Mouse (Mus musculus): ENCODE data around the gene Emg1. TPM values are rescaled to one million over a fixed set of nuclear protein-coding genes. Genes with fewer than 3 reads are reported as not detected.

The Emg1 gene
- polyA plus RNA-seq, 1 experiment from 2014 or later, result 200 TPM

- peak overlapping the region; percentile 72; the same call in 1 of the 2 replicates for H3K4me3 ChIP-seq
- 0 out of 2 replicates have a peak, but pooled peaks cover 2% of the 10 kb centered on the region for H3K27me3 ChIP-seq (replicated peaks)
- H3K27ac ChIP-seq, result no peak overlapping the region
- H3K9me3 ChIP-seq (replicated peaks), result no peaks in the 10 kb centered on the region
- peaks cover 24% of the 10 kb centered on the region for H3K4me1 ChIP-seq
- peaks cover 19% of the 10 kb centered on the region for H3K36me3 ChIP-seq
- peak overlapping the region; percentile 99 for H3K4me2 ChIP-seq
- no peak for ATAC-seq
- H3K9ac ChIP-seq, result no peak overlapping the region; the same call in 1 of the 2 replicates
- WGBS (ENCODE audit: insufficient replicate concordance), result 85% methylated on average over 7 of the region's 7 CpGs
Observed at GRCm38 (mm10) chr6:124746654-124747632, 35.0 kb upstream of the Emg1 start.

GRCm38 (mm10) chr6:124746296-124746605 lies 34.3 kb upstream of the Emg1 start:
- no peak for ATAC-seq
- Histone ChIP-seq H3K4me1 (peaks cover 30% of the 10 kb centered on the region), H3K36me3 (peaks cover 19% of the 10 kb centered on the region), H3K27me3 (replicated peaks) (0 out of 2 replicates have a peak, but pooled peaks cover 2% of the 10 kb centered on the region), H3K9ac (peak overlapping the region; percentile 91), H3K4me2 (peak overlapping the region; percentile 99), H3K27ac (peak overlapping the region; percentile 85), H3K4me3 (peak overlapping the region; percentile 72), H3K9me3 (replicated peaks) (no peaks in the 10 kb centered on the region)
- WGBS (ENCODE audit: insufficient replicate concordance), result 30% methylated on average over 8 of the region's 8 CpGs

GRCm38 (mm10) chr6:124745490-124746295 lies 33.7 kb upstream of the Emg1 start:
- ATAC-seq, result peak; percentile 78
- Histone ChIP-seq H3K4me2 (peak overlapping the region; percentile 99), H3K27ac (peak overlapping the region; percentile 85), H3K9ac (peak overlapping the region; percentile 91), H3K27me3 (replicated peaks) (0 out of 2 replicates have a peak, but pooled peaks cover 2% of the 10 kb centered on the region), H3K9me3 (replicated peaks) (no peaks in the 10 kb centered on the region), H3K4me1 (peaks cover 31% of the 10 kb centered on the region), H3K4me3 (peak overlapping the region; percentile 72), H3K36me3 (peaks cover 19% of the 10 kb centered on the region)
- under 1% methylated on average over 85 of the region's 85 CpGs for WGBS (ENCODE audit: insufficient replicate concordance)

GRCm38 (mm10) chr6:124744755-124745321 lies 32.9 kb upstream of the Emg1 start:
- 72% methylated on average over 26 of the region's 26 CpGs for WGBS (ENCODE audit: insufficient replicate concordance)
- peak overlapping the region; percentile 62 for H3K9ac ChIP-seq
- ATAC-seq, result no peak
- H3K36me3 ChIP-seq, result peaks cover 19% of the 10 kb centered on the region
- peak overlapping the region; percentile 72 for H3K4me3 ChIP-seq
- peaks cover 40% of the 10 kb centered on the region for H3K4me1 ChIP-seq
- 0 out of 2 replicates have a peak, but pooled peaks cover 2% of the 10 kb centered on the region for H3K27me3 ChIP-seq (replicated peaks)
- peak overlapping the region; percentile 99 for H3K4me2 ChIP-seq
- peak overlapping the region; percentile 85 for H3K27ac ChIP-seq
- H3K9me3 ChIP-seq (replicated peaks), result no peaks in the 10 kb centered on the region

- no peak for ATAC-seq
- Histone ChIP-seq H3K9me3 (replicated peaks) (no peaks in the 10 kb centered on the region), H3K4me3 (no peak overlapping the region), H3K27me3 (replicated peaks) (0 out of 2 replicates have a peak, but pooled peaks cover 2% of the 10 kb centered on the region), H3K36me3 (peaks cover 11% of the 10 kb centered on the region), H3K27ac (no peak overlapping the region), H3K4me2 (no peak overlapping the region), H3K4me1 (peaks cover 52% of the 10 kb centered on the region), H3K9ac (no peak overlapping the region)
- 67% methylated on average over 8 of the region's 8 CpGs for WGBS (ENCODE audit: insufficient replicate concordance)
Observed at GRCm38 (mm10) chr6:124743647-124744046, 31.7 kb upstream of the Emg1 start.

- no peak for ATAC-seq
- H3K9ac ChIP-seq, result no peak overlapping the region
- H3K4me1 ChIP-seq, result peaks cover 58% of the 10 kb centered on the region
Observed at GRCm38 (mm10) chr6:124742839-124743514, 31.0 kb upstream of the Emg1 start.

GRCm38 (mm10) chr6:124741842-124742241 lies 29.9 kb upstream of the Emg1 start:
- no peak for ATAC-seq
- Histone ChIP-seq H3K9me3 (replicated peaks) (no peaks in the 10 kb centered on the region), H3K36me3 (peaks cover 3% of the 10 kb centered on the region; the same call in 1 of the 2 replicates), H3K27ac (peak overlapping the region; percentile 98), H3K9ac (peak overlapping the region; percentile 83), H3K4me3 (peak overlapping the region; percentile 65), H3K4me1 (peaks cover 62% of the 10 kb centered on the region), H3K4me2 (peak overlapping the region; percentile 94), H3K27me3 (replicated peaks) (no peaks in the 10 kb centered on the region)
- 74% methylated on average over 3 of the region's 3 CpGs for WGBS (ENCODE audit: insufficient replicate concordance)

More at GRCm38 (mm10) chr6:124742839-124743514, 31.0 kb upstream of the Emg1 start:
- 0 out of 2 replicates have a peak, but pooled peaks cover 2% of the 10 kb centered on the region for H3K27me3 ChIP-seq (replicated peaks)
- H3K36me3 ChIP-seq, result peaks cover 11% of the 10 kb centered on the region
- H3K9me3 ChIP-seq (replicated peaks), result no peaks in the 10 kb centered on the region
- H3K4me2 ChIP-seq, result no peak overlapping the region
- WGBS (ENCODE audit: insufficient replicate concordance), result 84% methylated on average over 15 of the region's 15 CpGs
- H3K4me3 ChIP-seq, result no peak overlapping the region
- H3K27ac ChIP-seq, result no peak overlapping the region

GRCm38 (mm10) chr6:124740888-124741761 lies 29.1 kb upstream of the Emg1 start, which contains the start of gene Grcc10:
Gene Grcc10 (minus strand): TSS chr6:124741374.
- H3K36me3 ChIP-seq, result peaks cover 3% of the 10 kb centered on the region; the same call in 1 of the 2 replicates
- no peaks in the 10 kb centered on the region for H3K9me3 ChIP-seq (replicated peaks)
- peak within 1 kb of the TSS; percentile 94 for H3K4me2 ChIP-seq
- peak within 1 kb of the TSS; percentile 98 for H3K27ac ChIP-seq
- 1% methylated on average over 41 of the region's 41 CpGs for WGBS (ENCODE audit: insufficient replicate concordance)
- no peaks in the 10 kb centered on the region for H3K27me3 ChIP-seq (replicated peaks)
- ATAC-seq, result peak; percentile 84
- peak within 1 kb of the TSS; percentile 83 for H3K9ac ChIP-seq
- peak within 1 kb of the TSS; percentile 65 for H3K4me3 ChIP-seq
- H3K4me1 ChIP-seq, result peaks cover 55% of the 10 kb centered on the region

- Histone ChIP-seq H3K9me3 (replicated peaks) (no peaks in the 10 kb centered on the region), H3K27me3 (replicated peaks) (no peaks in the 10 kb centered on the region), H3K27ac (peak overlapping the region; percentile 98), H3K4me3 (peak overlapping the region; percentile 65), H3K9ac (peak overlapping the region; percentile 83), H3K4me2 (peak overlapping the region; percentile 94), H3K36me3 (peaks cover 3% of the 10 kb centered on the region; the same call in 1 of the 2 replicates), H3K4me1 (peaks cover 51% of the 10 kb centered on the region)
- ATAC-seq, result peak; percentile 10; the same call in 1 of the 2 replicates
- 0% methylated on average over 29 of the region's 29 CpGs for WGBS (ENCODE audit: insufficient replicate concordance)
Observed at GRCm38 (mm10) chr6:124740211-124740887, 28.4 kb upstream of the Emg1 start.
